Mouse (Mus musculus) bone marrow, adult 2 months (tissue): ENCODE measurements at regions not wholly inside any gene's neighbourhood (a gene's known extent, or its start where the extent isn't known, plus 50 kb on each side); places are given as distances from the start of the nearest gene placed in this dataset.

Source experiments
- CTCF ChIP-seq: fragments of 200-500 bp; IDR thresholded peaks from 2 replicates; pipeline ENCODE4 v1.5.1; 2011; ENCODE audit warnings: low read length, control low read depth; ENCODE audit not compliant: control insufficient read depth, insufficient read depth
- POLR2A ChIP-seq: fragments of 200-500 bp; IDR thresholded peaks from 2 replicates; pipeline ENCODE4 v1.6.1; 2011; ENCODE audit warnings: low read depth, mild to moderate bottlenecking, control low read depth, low read length, borderline replicate concordance; ENCODE audit not compliant: control insufficient read depth

DNA sequence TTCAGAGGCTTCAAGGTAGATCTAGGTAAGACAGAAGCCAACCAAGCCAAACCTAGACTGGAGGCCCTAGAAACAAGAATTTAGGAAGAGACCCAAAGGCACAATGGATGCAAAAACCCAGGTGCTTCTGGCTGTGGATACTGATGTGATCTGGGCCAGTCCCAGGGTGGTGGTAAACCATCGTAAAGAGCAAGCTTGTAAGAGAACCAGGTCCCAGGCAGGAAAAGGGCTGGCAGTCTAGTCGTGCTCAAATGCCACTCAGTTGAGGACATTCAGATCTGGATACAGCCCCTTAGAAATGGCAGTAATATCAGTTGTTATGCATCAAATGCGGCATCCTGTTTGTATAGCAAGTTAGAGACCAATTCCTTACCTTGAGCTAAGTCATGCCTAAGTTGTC lies 175.5 kb upstream of the Pkdcc start:
- TF ChIP-seq CTCF (no peak), POLR2A (no peak)
